Mouse (Mus musculus) testis, adult 2 months (tissue): Measurements from ENCODE around the gene Dscam. TPM values are rescaled to one million over a fixed set of nuclear protein-coding genes. Genes with fewer than 3 reads are reported as not detected.

ENCODE experiments used
- H3K27ac ChIP-seq: fragments of 200-500 bp; 2 replicates; pipeline ENCODE4 v1.5.1; 2012; ENCODE audit warnings: low read depth, low read length; ENCODE audit not compliant: control insufficient read depth, insufficient read depth
- H3K27me3 ChIP-seq: fragments of 200-500 bp; 2 replicates; pipeline ENCODE4 v1.6.1; 2012; ENCODE audit warnings: mild to moderate bottlenecking, low read length, moderate library complexity; ENCODE audit not compliant: control insufficient read depth, insufficient read depth
- H3K36me3 ChIP-seq: fragments of 200-500 bp; 2 replicates; pipeline ENCODE4 v1.6.1; 2012; ENCODE audit warnings: mild to moderate bottlenecking, low read length; ENCODE audit not compliant: control insufficient read depth, insufficient read depth
- H3K4me1 ChIP-seq: fragments of 200-500 bp; 2 replicates; pipeline ENCODE4 v1.6.1; 2012; ENCODE audit warnings: low read length; ENCODE audit not compliant: control insufficient read depth, insufficient read depth
- H3K4me3 ChIP-seq: fragments of 200-500 bp; 2 replicates; pipeline ENCODE4 v1.5.1; 2012; ENCODE audit warnings: low read depth, mild to moderate bottlenecking, low read length, moderate library complexity, mixed read lengths; ENCODE audit not compliant: control insufficient read depth
- CTCF ChIP-seq: fragments of 200-500 bp; IDR thresholded peaks from 2 replicates; pipeline ENCODE4 v1.5.1; 2012; ENCODE audit warnings: low read depth, mild to moderate bottlenecking, inconsistent platforms, low read length, moderate library complexity; ENCODE audit not compliant: control insufficient read depth, insufficient read depth, insufficient replicate concordance
- POLR2A ChIP-seq: fragments of 200-500 bp; IDR thresholded peaks from 2 replicates; pipeline ENCODE4 v1.6.1; 2012; ENCODE audit warnings: low read depth, mild to moderate bottlenecking, inconsistent platforms, low read length, moderate library complexity; ENCODE audit not compliant: control insufficient read depth
- polyA plus RNA-seq: library from polyadenylated mRNA; depleted of rRNA; stranded (reverse); fragments of >200 nt; gene quantifications from 2 replicates; pipeline ENCODE4 v1.2.3, GENCODE M21; 2012

Dscam gene
- polyA plus RNA-seq, 1 experiment: 0.94 TPM

GRCm38 (mm10) chr16:96759081-96759603 is 411.4 kb downstream of the Dscam start:
- H3K4me1 ChIP-seq: no peaks in the 10 kb centered on the region
- no peak for TF ChIP-seq CTCF
- TF ChIP-seq POLR2A: no peak
- H3K36me3 ChIP-seq: no peaks in the 10 kb centered on the region
- H3K4me3 ChIP-seq: no peak overlapping the region
- no peaks in the 10 kb centered on the region for H3K27me3 ChIP-seq
- no peak overlapping the region for H3K27ac ChIP-seq

- Histone ChIP-seq H3K27ac (no peak overlapping the region), H3K4me3 (no peak overlapping the region), H3K36me3 (no peaks in the 10 kb centered on the region), H3K4me1 (no peaks in the 10 kb centered on the region), H3K27me3 (no peaks in the 10 kb centered on the region)
- TF ChIP-seq POLR2A (no peak), CTCF (no peak)
Measured at GRCm38 (mm10) chr16:96758381-96758780, 412.2 kb downstream of the Dscam start.

- no peak overlapping the region for H3K4me3 ChIP-seq
- no peaks in the 10 kb centered on the region for H3K4me1 ChIP-seq
- no peak overlapping the region for H3K27ac ChIP-seq
Measured at GRCm38 (mm10) chr16:96757588-96758313, 412.8 kb downstream of the Dscam start.

GRCm38 (mm10) chr16:96756994-96757393 is 413.6 kb downstream of the Dscam start:
- no peak overlapping the region for H3K4me3 ChIP-seq
- no peak overlapping the region for H3K27ac ChIP-seq
- H3K27me3 ChIP-seq: no peaks in the 10 kb centered on the region
- TF ChIP-seq CTCF (no peak), POLR2A (no peak)
- no peaks in the 10 kb centered on the region for H3K4me1 ChIP-seq
- H3K36me3 ChIP-seq: no peaks in the 10 kb centered on the region

More at GRCm38 (mm10) chr16:96757588-96758313, 412.8 kb downstream of the Dscam start:
- Histone ChIP-seq H3K27me3 (no peaks in the 10 kb centered on the region), H3K36me3 (no peaks in the 10 kb centered on the region)
- TF ChIP-seq CTCF (no peak), POLR2A (no peak)

- no peak overlapping the region for H3K4me3 ChIP-seq
- no peaks in the 10 kb centered on the region for H3K27me3 ChIP-seq
- TF ChIP-seq POLR2A (no peak), CTCF (no peak)
- H3K27ac ChIP-seq: no peak overlapping the region
- no peaks in the 10 kb centered on the region for H3K4me1 ChIP-seq
- H3K36me3 ChIP-seq: no peaks in the 10 kb centered on the region
Measured at GRCm38 (mm10) chr16:96754971-96755504, 415.5 kb downstream of the Dscam start.

GRCm38 (mm10) chr16:96754381-96754780 is 416.2 kb downstream of the Dscam start:
- Histone ChIP-seq H3K27ac (no peak overlapping the region), H3K4me3 (no peak overlapping the region), H3K36me3 (no peaks in the 10 kb centered on the region), H3K27me3 (no peaks in the 10 kb centered on the region), H3K4me1 (no peaks in the 10 kb centered on the region)
- TF ChIP-seq CTCF: no peak
- no peak for TF ChIP-seq POLR2A

GRCm38 (mm10) chr16:96753781-96754173 is 416.8 kb downstream of the Dscam start:
- Histone ChIP-seq H3K27ac (no peak overlapping the region), H3K4me3 (no peak overlapping the region), H3K4me1 (no peaks in the 10 kb centered on the region), H3K36me3 (no peaks in the 10 kb centered on the region), H3K27me3 (no peaks in the 10 kb centered on the region)
- no peak for TF ChIP-seq POLR2A
- TF ChIP-seq CTCF: no peak
